Mouse (Mus musculus) liver, adult 2 months (tissue): ENCODE results near the gene Nop9.
A peak's percentile ranks its signal among the peaks of the same experiment; 100 is the strongest.

Experiments used
- CTCF ChIP-seq: fragments of 200-500 bp; IDR thresholded peaks from 2 replicates; pipeline ENCODE4 v1.5.1; 2011; ENCODE audit warnings: low read depth, low read length, control low read depth
- POLR2A ChIP-seq: fragments of 200-500 bp; IDR thresholded peaks from 2 replicates; pipeline ENCODE4 v1.6.1; 2011; ENCODE audit warnings: low read length, control low read depth; ENCODE audit not compliant: insufficient read depth; ENCODE audit errors: extremely low read depth

GRCm38 (mm10) chr14:55713007-55713728 lies 32.3 kb upstream of the Nop9 start:
- TF ChIP-seq CTCF (no peak), POLR2A (0 out of 2 replicates have a peak, but pooled peaks have one; percentile 23)
